Mouse (Mus musculus) v-Abl transformed pro-B cells (cell line): ENCODE measurements around the gene Prkcb.

ENCODE experiments used
- in situ Hi-C, 2 experiments: fragments of 400-800 bp; cut with MboI; formaldehyde crosslinking; loops; one replicate each; pipeline ENCODE4 v1.15.1; 2025; ENCODE audit not compliant: unreplicated experiment in 2 of 2

Gene Prkcb

DNA sequence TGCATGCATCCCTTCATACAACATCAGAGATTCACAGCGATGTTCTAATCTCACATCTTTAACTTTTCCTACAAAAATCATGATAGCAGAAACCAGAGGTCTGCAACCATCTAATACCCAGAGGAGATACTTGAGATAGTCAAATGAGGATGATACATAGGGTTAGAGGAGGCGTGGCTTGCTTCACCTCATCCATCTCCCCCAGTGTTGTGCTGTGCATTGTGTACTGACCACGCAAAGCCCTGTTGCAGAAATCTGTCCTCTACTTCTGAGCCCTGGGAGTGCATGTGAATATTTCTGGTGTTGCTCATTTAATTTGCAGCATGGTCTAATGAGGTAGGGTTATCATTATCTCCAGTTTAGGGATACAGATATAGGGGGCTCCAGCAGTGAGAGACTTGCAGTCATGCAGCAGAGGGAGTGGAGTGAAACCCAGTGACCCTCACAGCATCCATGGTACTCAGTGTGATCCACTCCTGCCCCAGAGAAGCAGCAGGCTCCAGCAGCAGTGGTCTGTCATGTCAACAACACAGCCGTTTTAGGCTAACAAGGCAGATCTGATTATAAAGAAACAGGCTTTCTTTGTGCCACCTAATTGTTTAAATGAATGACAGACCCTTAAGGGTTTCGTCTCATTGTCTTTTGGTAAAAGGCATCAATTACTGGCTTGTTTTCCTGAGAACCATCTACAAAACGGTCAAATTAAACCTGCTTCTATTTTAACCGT is 269.7 kb downstream of the Prkcb start:
- in situ Hi-C loops: no loop called here

DNA sequence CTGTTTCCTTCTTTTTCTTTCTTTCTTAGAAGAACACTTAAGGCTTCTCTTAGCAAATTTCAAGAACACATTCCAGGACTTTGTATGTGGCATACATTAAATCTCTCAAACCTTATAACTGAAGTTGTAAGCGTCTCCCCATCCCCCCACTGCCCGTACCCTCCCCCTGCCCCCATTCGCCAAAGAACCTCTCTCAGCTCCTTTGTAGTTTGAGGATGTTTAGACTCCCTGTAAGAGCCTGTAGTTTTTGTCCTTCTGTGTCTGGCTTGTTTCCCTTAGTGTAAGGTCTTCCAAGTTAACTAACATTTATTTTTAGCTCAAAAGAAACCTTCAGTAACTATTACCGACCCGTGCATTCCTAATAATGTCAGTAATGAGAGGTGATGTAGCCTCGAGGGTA is 270.4 kb downstream of the Prkcb start:
- in situ Hi-C loops: no loop called here

DNA sequence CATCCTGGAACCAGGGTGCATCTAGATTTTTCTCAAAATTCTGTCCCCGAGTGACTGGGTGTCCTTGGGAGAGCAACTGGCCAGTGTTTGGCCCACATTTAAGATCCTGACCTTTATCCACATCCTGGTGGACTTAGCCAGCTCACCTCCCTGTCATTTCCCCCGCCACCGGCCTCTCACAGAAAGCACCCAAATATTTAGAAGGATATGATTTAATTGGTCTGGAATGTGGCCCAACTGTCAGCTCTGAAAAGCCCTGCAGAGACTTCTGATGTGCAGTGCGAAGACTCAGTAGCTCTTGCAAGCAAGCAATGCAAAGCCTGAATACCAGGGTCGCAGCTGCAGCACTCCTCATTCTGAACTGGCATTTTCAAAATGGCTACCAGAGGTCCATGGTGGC is 274.0 kb downstream of the Prkcb start:
- in situ Hi-C loops: no loop called here

DNA sequence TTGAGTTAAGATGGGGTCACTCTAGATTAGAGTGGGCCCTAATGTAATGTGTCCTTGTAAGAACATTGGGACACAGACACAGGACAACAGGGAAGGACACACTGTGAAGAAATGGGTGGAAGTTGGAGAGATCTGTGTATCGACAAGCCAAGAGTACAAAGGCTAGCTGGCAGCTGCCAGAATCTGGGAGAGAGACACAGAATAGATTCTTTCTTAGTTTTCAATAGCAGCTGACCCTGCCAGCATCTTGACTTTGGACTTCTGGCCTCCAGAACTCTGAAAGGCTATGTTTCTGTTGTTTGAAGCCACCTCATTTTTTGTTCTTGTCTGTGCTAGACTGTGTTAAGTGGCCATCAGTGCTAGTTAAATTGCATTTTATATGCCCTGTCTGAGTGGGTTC is 276.8 kb downstream of the Prkcb start:
- in situ Hi-C loops: no loop called here

DNA sequence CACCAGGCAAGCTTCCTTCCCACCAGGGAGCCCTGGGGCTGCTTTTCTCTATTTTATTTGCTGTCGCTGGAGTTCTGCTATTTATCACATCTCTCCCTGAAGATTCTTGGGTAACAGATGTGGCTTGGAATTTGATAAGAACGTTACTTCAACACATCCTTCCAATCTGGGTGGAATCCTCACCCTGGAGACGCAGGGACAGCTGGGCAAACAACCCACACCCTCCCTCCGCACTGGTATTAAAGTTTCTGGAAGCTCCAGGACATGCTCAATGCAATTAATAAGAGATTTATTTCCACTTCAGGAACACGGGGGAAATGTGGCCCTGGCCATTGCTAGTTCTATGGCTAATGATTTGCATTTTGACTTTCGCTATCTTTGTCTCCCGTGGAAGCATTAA is 277.5 kb downstream of the Prkcb start:
- in situ Hi-C loops: no loop called here

DNA sequence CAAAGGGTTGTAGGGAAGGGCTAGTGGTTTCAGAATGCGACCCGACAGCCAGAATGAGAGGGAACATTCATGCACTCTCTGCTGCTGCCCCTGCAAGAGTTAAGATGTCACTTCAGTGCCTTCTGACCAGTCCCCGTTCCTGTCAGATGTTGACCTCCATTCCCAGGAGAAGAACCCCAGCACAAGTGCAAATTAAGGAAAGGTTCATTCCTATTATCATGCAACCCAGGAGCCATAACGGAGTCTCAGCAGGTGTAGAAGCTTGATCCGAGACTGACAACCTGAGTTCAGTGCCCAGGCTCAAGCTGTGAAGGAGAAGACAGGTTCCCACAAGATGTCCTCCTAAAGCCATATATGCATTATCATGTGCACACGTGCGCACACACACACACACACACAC is 280.2 kb downstream of the Prkcb start:
- in situ Hi-C loops: no loop called here

DNA sequence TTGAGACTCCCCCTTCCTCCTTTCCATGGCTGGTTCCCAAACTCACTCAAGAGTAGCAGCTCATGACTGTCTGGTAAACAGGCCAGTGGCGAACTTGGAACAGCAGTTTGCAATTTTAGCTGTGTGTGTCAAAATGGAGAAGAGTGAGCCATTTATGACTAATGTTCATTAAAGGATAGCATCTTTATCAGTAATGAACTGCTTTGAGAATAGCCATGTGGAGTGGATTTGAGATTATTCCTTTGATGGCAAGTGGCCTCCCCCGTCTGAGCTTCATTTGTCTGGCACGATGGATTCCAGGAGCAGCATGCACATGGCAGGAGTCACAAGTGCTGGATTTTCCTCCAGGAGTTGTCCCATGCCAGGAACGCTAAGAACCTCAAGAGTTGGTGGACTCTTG is 281.9 kb downstream of the Prkcb start:
- in situ Hi-C loops: no loop called here

DNA sequence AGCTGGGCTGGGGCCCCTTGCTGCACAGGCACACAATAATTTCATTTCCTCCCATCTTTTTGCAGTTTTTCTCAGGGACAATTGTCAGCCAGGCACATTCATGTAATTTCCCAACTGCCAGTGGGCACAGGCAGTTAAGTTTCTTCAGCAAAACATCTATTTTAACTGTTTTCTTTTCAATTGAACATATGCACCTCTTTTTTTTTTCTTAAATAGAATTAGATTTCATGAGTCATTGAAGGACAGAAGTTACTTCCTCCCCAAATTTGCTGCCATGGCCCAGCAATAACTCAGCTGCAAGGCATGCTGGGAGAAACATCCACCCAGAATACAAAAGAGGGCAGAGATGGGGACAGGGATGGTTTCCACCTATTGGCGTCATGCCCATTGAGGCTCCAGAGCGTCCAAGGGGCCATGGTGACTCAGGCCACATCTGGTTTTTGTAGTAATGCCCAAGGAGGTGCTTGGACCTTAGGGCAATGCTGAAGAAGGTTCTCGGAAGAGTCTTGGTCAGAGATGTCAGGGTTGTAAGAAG is 284.6 kb downstream of the Prkcb start:
- in situ Hi-C loops: no loop called here

DNA sequence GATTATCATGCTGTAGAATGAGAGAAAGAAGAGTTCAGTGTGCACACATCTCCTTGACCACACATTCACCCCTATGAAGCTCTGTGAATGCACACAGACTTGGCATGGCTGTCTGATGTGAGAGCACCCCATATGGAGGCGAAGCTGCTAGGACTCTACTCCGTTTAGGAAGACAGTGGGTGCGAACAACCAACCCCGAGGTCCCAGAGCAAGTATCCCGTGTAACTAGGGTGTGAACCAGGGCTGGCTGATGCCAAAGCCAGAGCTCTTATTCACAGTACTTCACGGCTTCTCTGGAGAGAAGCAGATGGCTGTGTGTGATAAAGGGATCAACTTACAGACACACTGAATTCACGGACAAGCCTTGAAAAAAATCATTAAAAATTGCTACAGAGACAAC is 285.9 kb downstream of the Prkcb start:
- in situ Hi-C loops: no loop called here

DNA sequence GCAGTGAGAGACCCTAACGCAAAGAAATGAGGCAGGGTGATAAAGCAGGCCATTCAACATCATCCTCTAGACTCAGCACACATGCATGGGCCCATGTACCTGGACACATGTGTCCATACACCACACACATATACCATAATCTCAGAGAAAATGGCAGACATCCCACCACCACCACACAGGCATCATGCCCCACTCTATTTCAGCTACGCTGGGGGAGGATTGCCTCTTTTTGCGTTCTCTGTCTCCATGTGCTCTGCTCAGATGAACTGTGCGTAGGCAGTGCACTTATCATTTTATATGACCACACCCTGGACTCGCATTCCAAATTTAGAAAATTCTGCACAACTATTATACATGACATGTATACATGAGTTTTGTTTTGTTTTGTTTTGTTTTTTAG is 286.5 kb downstream of the Prkcb start:
- in situ Hi-C loops: no loop called here

DNA sequence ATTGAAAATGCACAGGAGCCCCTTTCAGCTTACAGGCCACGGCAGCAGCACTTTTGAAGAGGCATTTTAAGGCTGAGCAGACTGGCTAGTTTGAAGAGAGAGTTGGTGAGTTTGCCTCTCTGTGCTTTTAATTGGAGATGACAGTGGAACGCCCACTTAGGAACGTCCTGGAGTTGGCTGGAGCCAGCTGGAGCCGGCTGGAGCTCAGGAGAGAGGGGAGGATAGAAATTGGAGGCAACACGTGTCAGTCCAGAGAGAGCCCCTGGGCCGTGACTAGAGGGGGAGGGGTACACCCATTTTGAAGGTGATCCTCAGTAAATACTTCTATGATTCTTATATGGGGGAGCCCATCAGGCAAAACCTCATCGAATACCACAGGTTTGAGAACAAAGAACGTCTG is 287.0 kb downstream of the Prkcb start:
- in situ Hi-C loops: no loop called here

DNA sequence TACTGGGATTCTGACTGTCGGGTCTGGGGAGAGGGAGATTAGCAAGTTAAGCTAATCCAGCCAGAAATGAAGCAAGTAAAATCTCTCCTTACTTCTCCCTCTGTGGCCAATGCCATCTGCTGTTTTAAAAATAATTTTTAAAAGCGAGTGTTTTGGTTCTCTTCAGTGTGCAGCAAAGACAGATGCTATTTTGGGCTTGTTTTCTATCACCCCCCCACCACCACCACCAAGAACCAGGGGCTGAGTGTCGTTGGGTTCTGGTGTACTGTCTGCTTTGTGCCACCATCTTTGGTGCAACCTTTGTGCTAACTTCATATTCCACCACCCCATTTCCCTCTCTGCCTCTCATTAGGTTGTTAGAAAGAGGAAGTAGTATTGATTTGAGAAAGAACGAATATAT is 289.0 kb downstream of the Prkcb start:
- in situ Hi-C loops: no loop called here

DNA sequence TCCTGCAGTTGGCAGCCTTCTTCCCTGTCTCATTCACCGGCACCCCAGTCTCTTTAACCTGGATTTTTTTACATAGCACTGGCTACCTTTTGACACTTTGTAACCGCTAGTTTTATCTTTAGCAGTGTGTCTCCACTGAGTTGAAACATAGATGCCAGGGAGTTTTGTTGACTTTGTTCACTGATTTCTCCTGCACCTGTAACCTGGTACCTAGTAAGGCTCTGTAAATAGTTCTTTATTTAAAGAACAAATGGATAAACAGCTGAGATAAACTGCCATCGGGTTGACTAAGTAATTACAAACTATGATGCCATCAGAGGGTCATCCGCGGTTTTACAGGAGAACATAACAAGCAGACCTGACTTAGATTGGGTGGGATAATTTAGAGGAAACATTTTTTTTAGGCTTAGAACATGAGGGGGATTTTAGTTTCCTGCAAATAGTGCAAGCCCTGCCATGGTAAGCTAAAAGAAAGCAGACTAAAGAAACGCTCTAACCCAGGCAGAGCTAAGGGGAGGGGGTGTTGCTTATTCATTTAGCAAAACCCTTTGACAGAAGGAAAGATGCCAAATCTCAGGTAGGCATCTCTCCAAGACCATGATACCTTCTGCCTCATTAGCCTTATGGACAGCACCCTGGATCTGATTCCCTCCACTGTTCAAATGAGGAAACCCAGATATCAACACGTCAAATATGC is 291.1 kb downstream of the Prkcb start:
- in situ Hi-C loops: no loop called here

DNA sequence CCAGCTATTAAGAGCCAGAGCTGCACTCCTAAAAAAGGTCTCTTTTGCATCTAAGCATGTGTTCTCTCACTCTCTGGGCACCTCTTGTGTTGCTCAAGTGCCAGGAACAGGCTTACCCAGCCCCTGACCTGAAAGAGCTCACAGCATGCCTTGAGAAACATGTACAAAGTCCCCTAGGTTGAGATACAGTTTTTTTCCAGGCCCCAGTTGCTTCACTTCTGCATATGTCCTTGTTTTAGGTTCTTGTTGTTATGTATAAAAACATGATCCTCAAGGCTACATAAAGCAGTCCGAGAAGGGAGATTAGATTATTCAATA is 291.6 kb downstream of the Prkcb start:
- in situ Hi-C loops: no loop called here

DNA sequence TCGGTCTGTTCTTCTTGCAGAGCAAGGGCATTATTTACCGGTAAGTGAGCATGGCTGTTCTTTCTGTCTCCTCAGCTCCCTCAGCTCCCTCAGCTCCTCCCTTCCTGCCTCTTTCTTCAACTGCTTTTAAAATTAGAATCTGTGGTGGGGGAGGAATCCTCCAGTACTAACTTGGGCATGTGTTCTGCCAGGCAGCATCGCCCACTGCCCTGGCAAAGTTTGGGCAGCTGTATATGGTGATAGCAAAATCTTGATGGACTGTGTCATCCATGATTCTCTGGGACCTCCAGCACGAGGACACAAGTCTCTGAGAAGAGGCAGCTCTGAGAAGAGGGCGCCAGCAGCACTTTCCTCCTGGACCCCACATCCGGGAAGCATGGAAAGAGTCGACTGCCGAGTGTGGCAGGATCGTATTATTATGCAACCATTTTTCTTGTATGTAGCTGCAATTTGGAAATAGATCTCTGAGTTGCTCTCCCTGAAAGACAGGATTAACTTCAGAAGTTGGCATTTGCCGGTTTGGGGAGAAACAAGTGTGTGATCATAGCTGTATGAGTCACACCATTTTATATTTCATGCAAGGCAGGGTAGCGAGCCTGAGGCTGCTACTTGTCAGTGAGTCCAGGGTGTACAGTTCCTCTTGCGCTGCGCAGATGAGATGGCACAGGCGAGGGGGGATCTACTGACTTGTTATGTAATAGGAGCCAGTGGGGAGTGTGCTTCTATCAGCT is 296.0 kb downstream of the Prkcb start:
- in situ Hi-C loops: no loop called here

DNA sequence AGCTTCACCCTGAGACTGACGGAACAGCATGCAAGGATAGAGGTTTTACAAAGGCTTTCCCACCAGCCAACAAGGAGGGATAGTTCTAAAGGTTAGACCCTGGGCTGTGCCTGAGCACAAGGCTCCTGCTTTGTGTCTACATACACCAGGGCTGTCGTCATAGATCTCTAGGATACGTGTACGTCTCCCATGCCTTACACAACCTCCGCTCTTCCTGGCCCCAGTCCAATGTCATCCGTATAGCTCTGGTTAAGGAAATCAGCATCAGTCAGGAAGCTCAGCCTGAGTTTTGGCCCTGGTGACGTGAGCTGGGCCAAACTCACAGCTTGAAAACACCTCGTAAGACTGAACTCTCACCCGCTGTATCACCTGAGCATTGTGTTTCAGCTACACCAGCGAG is 307.3 kb downstream of the Prkcb start:
- in situ Hi-C loops: no loop called here

DNA sequence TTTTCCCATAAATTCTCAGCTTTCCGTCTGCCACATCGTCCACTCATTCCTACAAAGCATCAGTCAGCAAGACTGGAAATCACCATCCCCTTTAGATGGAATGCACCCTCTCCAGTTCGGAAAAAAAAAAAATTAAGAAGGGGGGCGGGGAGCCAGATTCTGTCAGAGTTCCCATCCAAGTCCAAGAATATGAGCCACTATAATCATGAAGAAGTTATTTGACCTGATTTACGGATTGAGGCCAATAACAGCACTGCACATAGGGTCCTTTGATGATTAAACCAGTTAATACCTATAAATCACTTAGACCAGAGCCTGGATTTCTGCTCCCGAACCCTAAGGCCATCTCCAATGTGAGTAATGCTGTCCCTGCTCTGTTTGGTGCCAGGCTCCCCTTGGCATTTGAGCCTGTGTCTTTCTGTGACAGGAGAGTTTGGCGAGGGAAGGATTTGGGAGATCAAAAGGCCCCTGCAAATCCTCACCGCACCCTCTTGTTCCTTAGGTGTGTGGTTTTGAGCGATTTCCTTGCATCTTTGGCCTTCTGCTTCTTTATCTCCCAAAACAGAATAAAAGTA is 308.1 kb downstream of the Prkcb start:
- in situ Hi-C loops: no loop called here

DNA sequence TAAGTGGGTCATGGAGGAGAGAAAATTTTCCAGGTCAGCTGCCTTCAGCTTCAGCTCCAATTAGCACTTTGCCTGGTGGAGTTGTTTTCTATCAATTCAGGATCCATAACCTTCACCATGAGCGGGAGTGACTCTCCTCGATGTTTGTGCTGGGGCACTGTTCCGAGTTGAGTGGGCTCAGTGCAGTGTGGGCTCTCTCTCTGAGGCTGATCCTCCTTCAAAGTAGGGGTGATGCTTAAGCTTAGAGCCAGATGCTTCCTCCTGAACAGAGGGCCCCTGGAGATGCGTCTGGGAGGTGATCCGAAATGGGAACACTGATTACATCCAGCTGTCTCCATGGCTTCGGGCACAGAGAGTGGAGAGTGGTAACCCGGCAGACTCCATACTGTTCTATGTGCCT is 308.8 kb downstream of the Prkcb start:
- in situ Hi-C loops: no loop called here

DNA sequence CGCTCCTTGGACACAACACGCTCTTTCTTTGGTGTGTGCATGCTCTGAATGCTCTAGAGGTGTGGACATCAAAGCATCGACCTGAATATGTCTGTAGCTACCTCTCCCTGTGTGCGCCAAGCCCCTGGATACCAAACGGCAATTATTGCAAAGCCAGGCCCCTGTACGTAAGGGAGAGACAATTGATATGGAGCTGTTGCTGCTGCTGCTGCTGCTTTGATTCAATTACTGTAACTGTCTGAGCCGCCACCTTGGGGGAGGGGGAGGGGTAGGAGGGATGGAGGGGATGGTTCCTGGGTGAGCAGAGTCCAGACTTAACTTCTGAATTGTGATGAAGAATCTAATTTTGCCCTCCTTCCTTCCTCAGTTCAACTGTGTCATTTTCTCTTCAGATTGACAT is 312.3 kb downstream of the Prkcb start:
- in situ Hi-C loops: no loop called here

DNA sequence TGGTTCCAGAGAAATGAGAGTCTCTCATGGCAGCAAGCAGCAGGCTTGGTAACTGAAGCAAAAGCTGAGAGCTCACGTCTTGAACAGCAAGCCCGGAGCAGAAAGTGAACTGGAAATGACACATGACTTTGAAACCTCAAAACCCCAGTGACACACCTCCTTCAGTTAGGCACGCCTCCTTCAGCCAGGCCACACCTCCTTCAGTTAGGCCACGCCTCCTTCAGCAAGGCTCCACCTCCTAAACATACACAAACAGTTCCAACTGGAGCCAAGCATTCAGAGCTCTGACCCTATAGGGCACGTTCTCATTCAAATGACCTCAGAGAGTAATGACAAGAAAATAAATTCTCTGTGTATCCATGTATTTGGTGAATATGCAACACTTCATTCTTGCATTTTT is 316.5 kb downstream of the Prkcb start:
- in situ Hi-C loops: no loop called here

DNA sequence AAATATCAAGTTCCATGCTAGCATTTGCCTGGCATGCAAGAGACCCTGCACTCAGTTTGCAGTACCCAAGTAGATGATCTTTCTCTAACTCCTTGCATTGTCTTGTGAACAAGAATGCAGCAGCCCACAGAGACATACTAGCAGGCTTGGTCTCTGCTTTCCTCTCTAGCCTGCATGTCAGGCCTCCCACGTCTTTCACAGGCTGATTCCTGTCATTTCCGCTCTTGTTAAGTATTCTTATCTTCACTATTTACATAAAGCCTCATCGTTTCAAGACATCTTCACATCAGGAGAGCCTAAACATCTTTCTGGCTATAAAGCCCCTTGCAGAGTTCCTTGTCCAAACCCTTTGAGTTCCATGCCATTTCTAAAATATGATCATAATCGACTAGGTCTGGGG is 320.9 kb downstream of the Prkcb start:
- in situ Hi-C loops: no loop called here
